Mouse (Mus musculus) heart, postnatal 0 days (tissue): ENCODE data around the gene Ciz1. TPM values are rescaled to one million over a fixed set of nuclear protein-coding genes. Genes with fewer than 3 reads are reported as not detected.

ENCODE experiments used
- ATAC-seq: fragments of 200-750 bp; cut with Nextera tagmentation; 2 replicates; pipeline ENCODE4 v1.8.0; 2017; ENCODE audit warnings: low read depth, moderate number of reproducible peaks, moderate library complexity; ENCODE audit not compliant: insufficient read depth
- DNase-seq: peaks from one replicate; pipeline ENCODE4 v3.0.0-alpha.2; 2016; ENCODE audit warnings: low spot score
- H3K27ac ChIP-seq: fragments of 300-500 bp; sonication (generic); 2 replicates; pipeline ENCODE4 v1.5.1; 2014; ENCODE audit warnings: low read depth, mild to moderate bottlenecking
- H3K27me3 ChIP-seq: fragments of 300-500 bp; sonication (generic); 2 replicates; pipeline ENCODE4 v1.6.1; 2014; ENCODE audit warnings: low read length, mixed read lengths; ENCODE audit not compliant: control insufficient read depth, insufficient read depth
- H3K36me3 ChIP-seq: fragments of 300-500 bp; sonication (generic); replicated peaks from 2 replicates; pipeline ENCODE4 v1.6.1; 2014; ENCODE audit warnings: low read length, mixed read lengths; ENCODE audit not compliant: control insufficient read depth, insufficient read depth
- H3K4me1 ChIP-seq: fragments of 300-500 bp; sonication (generic); 2 replicates; pipeline ENCODE4 v1.6.1; 2014; ENCODE audit warnings: antibody characterized with exemption; ENCODE audit not compliant: control insufficient read depth, insufficient read depth
- H3K4me2 ChIP-seq: fragments of 300-500 bp; sonication (generic); 2 replicates; pipeline ENCODE4 v1.6.1; 2014; ENCODE audit warnings: low read depth, mild to moderate bottlenecking, low read length, moderate library complexity
- H3K4me3 ChIP-seq: fragments of 300-500 bp; sonication (generic); 2 replicates; pipeline ENCODE4 v1.5.1; 2014; ENCODE audit warnings: low read depth, low read length
- H3K9ac ChIP-seq: fragments of 300-500 bp; sonication (generic); replicated peaks from 2 replicates; pipeline ENCODE4 v1.6.1; 2014; ENCODE audit warnings: low read depth, low read length, mixed read lengths
- H3K9me3 ChIP-seq: fragments of 300-500 bp; sonication (generic); replicated peaks from 2 replicates; pipeline ENCODE4 v1.6.1; 2016; ENCODE audit warnings: low read length; ENCODE audit not compliant: control insufficient read depth
- CTCF ChIP-seq: IDR thresholded peaks from 2 replicates; pipeline ENCODE4 v1.5.1; 2016; ENCODE audit warnings: antibody characterized with exemption, control low read depth, low read depth
- EP300 ChIP-seq: IDR thresholded peaks from 2 replicates; pipeline ENCODE4 v1.6.1; 2016; ENCODE audit warnings: antibody characterized with exemption, low read depth
- WGBS: fragments of 180-500 bp; shearing (Covaris S2); extraction: QIAGEN DNeasy Blood & Tissue Kit; methylation state at CpG from one replicate; pipeline ENCODE4 v1.1.7; 2014; 5-methylcytosine and 5-hydroxymethylcytosine counted together
- polyA plus RNA-seq: library from polyadenylated mRNA; unstranded; fragments of >200 nt; fragmentation: Nextera tagmentation; extraction: Ambion mirVana; gene quantifications from 2 replicates; pipeline ENCODE4 v1.2.1, GENCODE M21; 2015
- total RNA-seq: library from RNA; depleted of rRNA; stranded (reverse); fragments of >200 nt; gene quantifications from 2 replicates; pipeline ENCODE4 v1.2.3, GENCODE M21; 2014; ENCODE audit warnings: low replicate concordance

The Ciz1 gene
- total and polyA plus RNA-seq, 2 experiments from 2014 or later, result 17.6 to 79.9 TPM

DNA sequence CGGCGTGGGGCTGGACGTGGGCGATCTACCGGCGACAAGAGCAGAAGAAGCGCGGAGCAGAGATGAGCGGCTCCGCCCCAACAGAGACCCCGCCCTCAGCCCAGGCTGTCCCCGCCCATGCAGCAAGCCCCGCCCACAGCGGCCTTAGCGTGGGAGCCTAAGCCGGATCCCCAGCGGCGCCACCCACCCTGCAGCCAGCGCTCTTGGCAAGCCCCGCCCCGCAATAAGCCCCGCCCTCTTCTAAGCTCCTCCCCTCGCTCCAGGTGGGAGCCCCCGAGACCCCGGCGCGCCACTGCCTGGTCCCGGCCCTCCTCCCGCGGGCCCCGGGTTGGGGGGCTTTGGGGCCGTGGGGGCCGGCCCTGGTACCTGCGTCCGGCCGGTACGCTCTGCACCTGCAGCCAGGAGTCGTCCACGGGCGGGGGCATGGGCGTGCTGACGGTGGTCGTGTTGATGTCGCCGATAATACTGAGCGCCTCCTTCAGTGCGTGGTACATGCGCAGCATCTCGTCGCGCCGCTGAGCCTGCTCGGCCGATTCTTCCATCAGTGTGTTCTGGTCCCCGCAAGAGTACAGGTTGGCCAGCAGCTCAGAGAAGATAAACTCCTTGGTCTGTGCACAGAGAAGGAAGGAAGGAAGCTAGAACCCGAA, 39.7 kb upstream of the Ciz1 start:
- H3K9ac ChIP-seq, result peak overlapping the region; percentile 48
- H3K27me3 ChIP-seq, result peaks cover 28% of the 10 kb centered on the region
- H3K27ac ChIP-seq, result no peak overlapping the region
- no peaks in the 10 kb centered on the region for H3K9me3 ChIP-seq
- H3K4me3 ChIP-seq, result peak overlapping the region; percentile 60
- WGBS, result 4% methylated on average over 51 of the region's 56 CpGs
- peaks cover 10% of the 10 kb centered on the region; the same call in 1 of the 2 replicates for H3K36me3 ChIP-seq
- DNase-seq, result peak; percentile 71
- H3K4me2 ChIP-seq, result peak overlapping the region; percentile 97
- peaks cover 17% of the 10 kb centered on the region for H3K4me1 ChIP-seq
- TF ChIP-seq CTCF (no peak), EP300 (no peak)
- ATAC-seq, result peak; percentile 80

DNA sequence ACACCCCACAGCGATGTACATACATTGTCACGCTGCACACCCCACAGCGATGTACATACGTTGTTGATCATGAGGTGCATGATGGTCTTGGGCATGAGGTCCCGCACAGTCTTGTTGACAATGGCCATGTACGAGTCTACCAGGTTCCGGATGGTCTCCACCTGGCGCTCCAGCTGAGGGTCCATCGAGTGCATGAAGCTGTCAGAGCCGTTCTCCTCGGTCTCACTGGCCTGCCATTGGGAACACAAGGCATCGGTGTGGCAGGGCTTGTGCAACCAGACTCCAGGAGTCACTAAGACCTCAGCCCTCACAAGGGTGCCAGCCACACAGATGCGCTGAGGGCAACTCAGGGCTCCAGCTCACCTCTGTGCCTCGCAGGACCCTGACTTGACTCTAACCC, 37.3 kb upstream of the Ciz1 start:
- Histone ChIP-seq H3K4me3 (no peak overlapping the region), H3K27me3 (peaks cover 44% of the 10 kb centered on the region), H3K9me3 (no peaks in the 10 kb centered on the region), H3K9ac (no peak overlapping the region), H3K4me1 (peaks cover 25% of the 10 kb centered on the region), H3K4me2 (no peak overlapping the region), H3K27ac (0 out of 2 replicates have a peak overlapping the region, but pooled peaks have one; percentile 20), H3K36me3 (no peaks in the 10 kb centered on the region)
- DNase-seq (no peak), ATAC-seq (no peak)
- WGBS, result 92% methylated on average over 14 of the region's 14 CpGs
- TF ChIP-seq CTCF (no peak), EP300 (no peak)

- H3K4me3 ChIP-seq, result no peak overlapping the region
- peak overlapping the region; percentile 67 for H3K27ac ChIP-seq
- no peak for ATAC-seq
- peaks cover 44% of the 10 kb centered on the region for H3K27me3 ChIP-seq
- peak; percentile 31 for DNase-seq
- H3K4me2 ChIP-seq, result 0 out of 2 replicates have a peak overlapping the region, but pooled peaks have one; percentile 19
- no peaks in the 10 kb centered on the region for H3K9me3 ChIP-seq
- H3K36me3 ChIP-seq, result no peaks in the 10 kb centered on the region
- TF ChIP-seq EP300, result no peak
- TF ChIP-seq CTCF, result no peak
- H3K9ac ChIP-seq, result no peak overlapping the region
- H3K4me1 ChIP-seq, result peaks cover 25% of the 10 kb centered on the region
- 24% methylated on average over 8 of the region's 8 CpGs for WGBS
Measured at GRCm38 (mm10) chr2:32315751-32316150, 36.4 kb upstream of the Ciz1 start.

GRCm38 (mm10) chr2:32316887-32317656, 35.1 kb upstream of the Ciz1 start:
- Histone ChIP-seq H3K4me1 (peaks cover 20% of the 10 kb centered on the region), H3K9me3 (no peaks in the 10 kb centered on the region), H3K4me3 (no peak overlapping the region), H3K9ac (no peak overlapping the region), H3K4me2 (no peak overlapping the region), H3K27ac (peak overlapping the region; percentile 75), H3K27me3 (peaks cover 34% of the 10 kb centered on the region), H3K36me3 (no peaks in the 10 kb centered on the region)
- WGBS, result 66% methylated on average over 20 of the region's 20 CpGs
- ATAC-seq (peak; percentile 15; the same call in 1 of the 2 replicates), DNase-seq (no peak)
- no peak for TF ChIP-seq CTCF
- no peak for TF ChIP-seq EP300

GRCm38 (mm10) chr2:32317791-32318417, 34.2 kb upstream of the Ciz1 start:
- Histone ChIP-seq H3K27ac (peak overlapping the region; percentile 75), H3K9me3 (no peaks in the 10 kb centered on the region), H3K27me3 (peaks cover 25% of the 10 kb centered on the region), H3K9ac (peak overlapping the region; percentile 35), H3K4me2 (peak overlapping the region; percentile 51), H3K4me3 (peak overlapping the region; percentile 33), H3K36me3 (no peaks in the 10 kb centered on the region), H3K4me1 (peaks cover 20% of the 10 kb centered on the region)
- ATAC-seq (peak; percentile 79), DNase-seq (peak; percentile 56)
- WGBS, result 14% methylated on average over 18 of the region's 19 CpGs
- TF ChIP-seq EP300 (no peak), CTCF (no peak)
